Mouse (Mus musculus) heart, embryonic 12.5 days (tissue): Measurements from ENCODE around the gene Arpc1b. TPM values are rescaled to one million over a fixed set of nuclear protein-coding genes. Genes with fewer than 3 reads are reported as not detected.
A peak's percentile ranks its signal among the peaks of the same experiment; 100 is the strongest.
"Not testable (repeated sequence)": the region's sequence is repeated elsewhere in the genome, so short reads cannot be mapped to it uniquely, and the experiment has no call there.

ENCODE experiments used
- ATAC-seq: fragments of 200-750 bp; cut with Nextera tagmentation; 2 replicates; pipeline ENCODE4 v1.8.0; 2017; ENCODE audit warnings: moderate TSS enrichment, moderate library complexity; ENCODE audit not compliant: insufficient number of reproducible peaks, low FRiP score
- H3K27ac ChIP-seq: fragments of 300-500 bp; sonication (generic); 2 replicates; pipeline ENCODE4 v1.5.1; 2016; ENCODE audit warnings: mild to moderate bottlenecking, moderate library complexity; ENCODE audit not compliant: poor library complexity, severe bottlenecking
- H3K27me3 ChIP-seq: fragments of 300-500 bp; sonication (generic); replicated peaks from 2 replicates; pipeline ENCODE4 v1.6.1; 2016; ENCODE audit warnings: mild to moderate bottlenecking, moderate library complexity
- H3K36me3 ChIP-seq: fragments of 300-500 bp; sonication (generic); 2 replicates; pipeline ENCODE4 v1.6.1; 2016; ENCODE audit warnings: mild to moderate bottlenecking, moderate library complexity
- H3K4me1 ChIP-seq: fragments of 300-500 bp; sonication (generic); replicated peaks from 2 replicates; pipeline ENCODE4 v1.6.1; 2016; ENCODE audit warnings: mild to moderate bottlenecking
- H3K4me2 ChIP-seq: fragments of 300-500 bp; sonication (generic); 2 replicates; pipeline ENCODE4 v1.6.1; 2016; ENCODE audit warnings: mild to moderate bottlenecking, moderate library complexity
- H3K4me3 ChIP-seq: fragments of 300-500 bp; sonication (generic); 2 replicates; pipeline ENCODE4 v1.5.1; 2016; ENCODE audit warnings: mild to moderate bottlenecking
- H3K9ac ChIP-seq: fragments of 300-500 bp; sonication (generic); 2 replicates; pipeline ENCODE4 v1.6.1; 2016; ENCODE audit warnings: mild to moderate bottlenecking, moderate library complexity
- H3K9me3 ChIP-seq: fragments of 300-500 bp; sonication (generic); replicated peaks from 2 replicates; pipeline ENCODE4 v1.6.1; 2016; ENCODE audit warnings: mild to moderate bottlenecking, moderate library complexity
- WGBS: fragments of 180-500 bp; shearing (Covaris S2); methylation state at CpG from one replicate; pipeline ENCODE4 v1.1.7; 2016; 5-methylcytosine and 5-hydroxymethylcytosine counted together
- polyA plus RNA-seq: library from polyadenylated mRNA; unstranded; fragments of >200 nt; fragmentation: Nextera tagmentation; extraction: Ambion mirVana; gene quantifications from 2 replicates; pipeline ENCODE4 v1.2.1, GENCODE M21; 2016

Gene Arpc1b
- polyA plus RNA-seq, result 187 and 192 TPM in 2 replicates

- H3K9ac ChIP-seq, result peak within 1 kb of the TSS; percentile 87
- ATAC-seq, result peak; percentile 82
These were observed at the start of gene Arpc1b for GRCm38 (mm10) chr5:145114071-145114605. Arpc1b (plus strand) TSS chr5:145114215.

GRCm38 (mm10) chr5:145064765-145065340 is 49.2 kb upstream of the Arpc1b start:
- WGBS, result 76% methylated on average over 1 of the region's 1 CpGs
- Histone ChIP-seq H3K27me3 (no peaks in the 10 kb centered on the region), H3K27ac (no peak overlapping the region), H3K4me2 (no peak overlapping the region), H3K4me1 (no peaks in the 10 kb centered on the region), H3K36me3 (no peaks in the 10 kb centered on the region), H3K9me3 (no peaks in the 10 kb centered on the region), H3K4me3 (no peak overlapping the region), H3K9ac (no peak overlapping the region)
- ATAC-seq, result no peak

More at GRCm38 (mm10) chr5:145114071-145114605, at the start of gene Arpc1b:
- no peaks in the 10 kb centered on the region for H3K27me3 ChIP-seq
- H3K9me3 ChIP-seq, result no peaks in the 10 kb centered on the region
- peak within 1 kb of the TSS; percentile 86 for H3K4me3 ChIP-seq
- H3K4me2 ChIP-seq, result peak within 1 kb of the TSS; percentile 85
- H3K27ac ChIP-seq, result peak within 1 kb of the TSS; percentile 24; the same call in 1 of the 2 replicates
- peaks cover 15% of the 10 kb centered on the region for H3K4me1 ChIP-seq
- peaks cover 30% of the 10 kb centered on the region for H3K36me3 ChIP-seq
- 1% methylated on average over 46 of the region's 53 CpGs for WGBS

- Histone ChIP-seq H3K27me3 (no peaks in the 10 kb centered on the region), H3K27ac (no peak overlapping the region), H3K4me3 (no peak overlapping the region), H3K4me1 (no peaks in the 10 kb centered on the region), H3K9me3 (no peaks in the 10 kb centered on the region; the same call in 1 of the 2 replicates), H3K36me3 (no peaks in the 10 kb centered on the region), H3K4me2 (no peak overlapping the region), H3K9ac (no peak overlapping the region)
- ATAC-seq, result no peak
- 50% methylated on average over 3 of the region's 3 CpGs for WGBS
These were observed 45.2 kb upstream of the Arpc1b start for GRCm38 (mm10) chr5:145068863-145069262.

- Histone ChIP-seq H3K4me2 (no peak overlapping the region), H3K4me3 (no peak overlapping the region), H3K27me3 (no peaks in the 10 kb centered on the region), H3K27ac (no peak overlapping the region), H3K4me1 (no peaks in the 10 kb centered on the region), H3K9ac (no peak overlapping the region), H3K36me3 (no peaks in the 10 kb centered on the region), H3K9me3 (no peaks in the 10 kb centered on the region; the same call in 1 of the 2 replicates)
- ATAC-seq, result no peak
- WGBS, result under 1% methylated on average over 5 of the region's 5 CpGs
These were observed 44.3 kb upstream of the Arpc1b start for GRCm38 (mm10) chr5:145069707-145070106.

- H3K4me1 ChIP-seq, result no peaks in the 10 kb centered on the region
- no peak overlapping the region for H3K27ac ChIP-seq
- no peaks in the 10 kb centered on the region; the same call in 1 of the 2 replicates for H3K9me3 ChIP-seq
- H3K27me3 ChIP-seq, result no peaks in the 10 kb centered on the region
- no peak overlapping the region for H3K4me3 ChIP-seq
- H3K36me3 ChIP-seq, result no peaks in the 10 kb centered on the region
- no peak for ATAC-seq
- no peak overlapping the region for H3K4me2 ChIP-seq
- H3K9ac ChIP-seq, result no peak overlapping the region
- 47% methylated on average over 6 of the region's 6 CpGs for WGBS
These were observed 42.7 kb upstream of the Arpc1b start for GRCm38 (mm10) chr5:145071342-145071741.

- H3K4me3 ChIP-seq, result no peak overlapping the region
- WGBS, result 54% methylated on average over 3 of the region's 3 CpGs
- no peaks in the 10 kb centered on the region; the same call in 1 of the 2 replicates for H3K9me3 ChIP-seq
- no peak overlapping the region for H3K9ac ChIP-seq
- H3K27ac ChIP-seq, result no peak overlapping the region
- no peak overlapping the region for H3K4me2 ChIP-seq
- ATAC-seq, result no peak
- H3K4me1 ChIP-seq, result no peaks in the 10 kb centered on the region
- no peaks in the 10 kb centered on the region for H3K36me3 ChIP-seq
- no peaks in the 10 kb centered on the region for H3K27me3 ChIP-seq
These were observed 38.9 kb upstream of the Arpc1b start for GRCm38 (mm10) chr5:145075081-145075480.

GRCm38 (mm10) chr5:145081866-145082613 is 32.0 kb upstream of the Arpc1b start:
- 89% methylated on average over 10 of the region's 10 CpGs for WGBS
- Histone ChIP-seq H3K4me3 (no peak overlapping the region), H3K9me3 (peaks cover 3% of the 10 kb centered on the region; the same call in 1 of the 2 replicates), H3K4me1 (peaks cover 11% of the 10 kb centered on the region), H3K36me3 (peaks cover 7% of the 10 kb centered on the region), H3K27ac (no peak overlapping the region), H3K9ac (no peak overlapping the region), H3K27me3 (no peaks in the 10 kb centered on the region), H3K4me2 (no peak overlapping the region)
- ATAC-seq, result no peak

- H3K4me1 ChIP-seq, result peaks cover 11% of the 10 kb centered on the region
- H3K9me3 ChIP-seq, ATAC-seq: not testable (repeated sequence)
These were observed 30.8 kb upstream of the Arpc1b start for GRCm38 (mm10) chr5:145083201-145083600.

GRCm38 (mm10) chr5:145083632-145084451 is 30.2 kb upstream of the Arpc1b start, which contains the start of the genes Arpc1a and Kpna7:
Arpc1a (plus strand) TSS chr5:145083830.
Kpna7 (minus strand) TSS chr5:145084030.
- Histone ChIP-seq H3K36me3 (peaks cover 12% of the 10 kb centered on the region), H3K4me2 (peak within 1 kb of the TSS; percentile 94), H3K4me1 (peaks cover 11% of the 10 kb centered on the region), H3K27ac (0 out of 2 replicates have a peak within 1 kb of the TSS, but pooled peaks have one; percentile 36), H3K4me3 (peak within 1 kb of the TSS; percentile 86), H3K9me3 (peaks cover 3% of the 10 kb centered on the region; the same call in 1 of the 2 replicates), H3K27me3 (no peaks in the 10 kb centered on the region), H3K9ac (peak within 1 kb of the TSS; percentile 90)
- ATAC-seq, result peak; percentile 97
- WGBS, result under 1% methylated on average over 54 of the region's 54 CpGs

More at GRCm38 (mm10) chr5:145083201-145083600, 30.8 kb upstream of the Arpc1b start:
- 0 out of 2 replicates have a peak overlapping the region, but pooled peaks have one; percentile 36 for H3K27ac ChIP-seq
- H3K27me3 ChIP-seq, result not testable (repeated sequence)
- WGBS, result 44% methylated on average over 6 of the region's 6 CpGs
- peaks cover 11% of the 10 kb centered on the region for H3K36me3 ChIP-seq
- peak overlapping the region; percentile 94 for H3K4me2 ChIP-seq
- H3K9ac ChIP-seq, result peak overlapping the region; percentile 90
- H3K4me3 ChIP-seq, result peak overlapping the region; percentile 86

GRCm38 (mm10) chr5:145084822-145085221 is 29.2 kb upstream of the Arpc1b start:
- Histone ChIP-seq H3K4me3 (peak overlapping the region; percentile 86), H3K4me1 (peaks cover 11% of the 10 kb centered on the region), H3K27ac (no peak overlapping the region), H3K9me3 (peaks cover 3% of the 10 kb centered on the region; the same call in 1 of the 2 replicates), H3K36me3 (peaks cover 18% of the 10 kb centered on the region), H3K27me3 (no peaks in the 10 kb centered on the region), H3K4me2 (peak overlapping the region; percentile 94), H3K9ac (peak overlapping the region; percentile 90)
- ATAC-seq, result no peak
- 59% methylated on average over 2 of the region's 2 CpGs for WGBS
